Mouse (Mus musculus) lung, embryonic 15.5 days (tissue): ENCODE data around the gene Ano3. TPM values are rescaled to one million over a fixed set of nuclear protein-coding genes. Genes with fewer than 3 reads are reported as not detected.
"Not testable (repeated sequence)": the region's sequence is repeated elsewhere in the genome, so short reads cannot be mapped to it uniquely, and the experiment has no call there.

Experiments
- ATAC-seq: fragments of 200-750 bp; cut with Nextera tagmentation; 2 replicates; pipeline ENCODE4 v1.8.0; 2017; ENCODE audit warnings: moderate number of reproducible peaks, borderline replicate concordance; ENCODE audit not compliant: low FRiP score, low TSS enrichment; ENCODE audit errors: extremely low read depth
- H3K27ac ChIP-seq: fragments of 300-500 bp; sonication (generic); 2 replicates; pipeline ENCODE4 v1.5.1; 2015; ENCODE audit warnings: moderate library complexity, mild to moderate bottlenecking, inconsistent platforms
- H3K27me3 ChIP-seq: fragments of 300-500 bp; sonication (generic); 2 replicates; pipeline ENCODE4 v1.6.1; 2015; ENCODE audit warnings: inconsistent platforms
- H3K36me3 ChIP-seq: fragments of 300-500 bp; sonication (generic); 2 replicates; pipeline ENCODE4 v1.6.1; 2015; ENCODE audit warnings: inconsistent platforms
- H3K4me1 ChIP-seq: fragments of 300-500 bp; sonication (generic); 2 replicates; pipeline ENCODE4 v1.6.1; 2015; ENCODE audit warnings: inconsistent platforms
- H3K4me2 ChIP-seq: fragments of 300-500 bp; sonication (generic); 2 replicates; pipeline ENCODE4 v1.6.1; 2015; ENCODE audit warnings: inconsistent platforms, mild to moderate bottlenecking, moderate library complexity
- H3K4me3 ChIP-seq: fragments of 300-500 bp; sonication (generic); 2 replicates; pipeline ENCODE4 v1.5.1; 2015; ENCODE audit warnings: mild to moderate bottlenecking, inconsistent platforms
- H3K9ac ChIP-seq: fragments of 300-500 bp; sonication (generic); 2 replicates; pipeline ENCODE4 v1.6.1; 2015; ENCODE audit warnings: inconsistent platforms
- H3K9me3 ChIP-seq: fragments of 300-500 bp; sonication (generic); 2 replicates; pipeline ENCODE4 v1.6.1; 2016; ENCODE audit warnings: inconsistent platforms
- WGBS: fragments of 180-500 bp; shearing (Covaris S2); methylation state at CpG from one replicate; pipeline ENCODE4 v1.1.7; 2015; 5-methylcytosine and 5-hydroxymethylcytosine counted together
- polyA plus RNA-seq: library from polyadenylated mRNA; unstranded; fragments of >200 nt; fragmentation: Nextera tagmentation; extraction: Ambion mirVana; gene quantifications from 2 replicates; pipeline ENCODE4 v1.2.1, GENCODE M21; 2015

Gene Ano3
- 0.02 and 0.08 TPM in 2 replicates for polyA plus RNA-seq

GRCm38 (mm10) chr2:110950823-110951222, at the start of gene Ano3:
TSS of gene Ano3 (minus strand) at chr2:110950923.
- H3K9me3 ChIP-seq, H3K36me3 ChIP-seq, H3K27ac ChIP-seq, ATAC-seq, H3K27me3 ChIP-seq, H3K9ac ChIP-seq, H3K4me1 ChIP-seq: not testable (repeated sequence)
- H3K4me2 ChIP-seq: peak within 1 kb of the TSS; percentile 46
- 0 out of 2 replicates have a peak within 1 kb of the TSS, but pooled peaks have one; percentile 8 for H3K4me3 ChIP-seq

- no peak overlapping the region for H3K4me2 ChIP-seq
- 62% methylated on average over 1 of the region's 1 CpGs for WGBS
- H3K27ac ChIP-seq: no peak overlapping the region
Measured at GRCm38 (mm10) chr2:110990071-110990470, 39.3 kb upstream of the Ano3 start.

GRCm38 (mm10) chr2:110989539-110989938, 38.8 kb upstream of the Ano3 start:
- Histone ChIP-seq H3K4me3 (no peak overlapping the region), H3K27ac (no peak overlapping the region), H3K4me1 (no peaks in the 10 kb centered on the region), H3K9ac (no peak overlapping the region), H3K4me2 (no peak overlapping the region), H3K9me3 (no peaks in the 10 kb centered on the region), H3K27me3 (no peaks in the 10 kb centered on the region), H3K36me3 (no peaks in the 10 kb centered on the region)
- ATAC-seq: no peak
- 55% methylated on average over 4 of the region's 4 CpGs for WGBS

More at GRCm38 (mm10) chr2:110990071-110990470, 39.3 kb upstream of the Ano3 start:
- no peak for ATAC-seq
- no peaks in the 10 kb centered on the region for H3K36me3 ChIP-seq
- H3K9me3 ChIP-seq: no peaks in the 10 kb centered on the region
- H3K9ac ChIP-seq: no peak overlapping the region
- no peaks in the 10 kb centered on the region for H3K27me3 ChIP-seq
- H3K4me3 ChIP-seq: no peak overlapping the region
- H3K4me1 ChIP-seq: no peaks in the 10 kb centered on the region

GRCm38 (mm10) chr2:110985853-110986271, 35.1 kb upstream of the Ano3 start:
- H3K4me1 ChIP-seq: no peaks in the 10 kb centered on the region
- H3K27ac ChIP-seq: no peak overlapping the region
- no peak overlapping the region for H3K4me3 ChIP-seq
- no peaks in the 10 kb centered on the region for H3K27me3 ChIP-seq
- no peaks in the 10 kb centered on the region for H3K36me3 ChIP-seq
- H3K9me3 ChIP-seq: no peaks in the 10 kb centered on the region
- no peak for ATAC-seq
- no peak overlapping the region for H3K9ac ChIP-seq
- H3K4me2 ChIP-seq: no peak overlapping the region
- 77% methylated on average over 2 of the region's 2 CpGs for WGBS

- H3K9me3 ChIP-seq: no peaks in the 10 kb centered on the region
- no peaks in the 10 kb centered on the region for H3K4me1 ChIP-seq
- H3K27me3 ChIP-seq: no peaks in the 10 kb centered on the region
- H3K4me2 ChIP-seq: no peak overlapping the region
- WGBS: 10% methylated on average over 1 of the region's 1 CpGs
- H3K4me3 ChIP-seq: no peak overlapping the region
- H3K36me3 ChIP-seq: no peaks in the 10 kb centered on the region
- no peak for ATAC-seq
- H3K9ac ChIP-seq: no peak overlapping the region
- no peak overlapping the region for H3K27ac ChIP-seq
Measured at GRCm38 (mm10) chr2:110981733-110982132, 31.0 kb upstream of the Ano3 start.

- H3K36me3 ChIP-seq: no peaks in the 10 kb centered on the region
- H3K4me2 ChIP-seq: no peak overlapping the region
- no peak overlapping the region for H3K27ac ChIP-seq
- no peaks in the 10 kb centered on the region for H3K4me1 ChIP-seq
- no peak overlapping the region for H3K4me3 ChIP-seq
- no peak for ATAC-seq
- H3K27me3 ChIP-seq: no peaks in the 10 kb centered on the region
- H3K9ac ChIP-seq: no peak overlapping the region
- WGBS: 43% methylated on average over 2 of the region's 2 CpGs
- no peaks in the 10 kb centered on the region for H3K9me3 ChIP-seq
Measured at GRCm38 (mm10) chr2:110979610-110980009, 28.9 kb upstream of the Ano3 start.

- Histone ChIP-seq H3K4me3 (no peak overlapping the region), H3K4me2 (no peak overlapping the region), H3K9me3 (no peaks in the 10 kb centered on the region), H3K4me1 (no peaks in the 10 kb centered on the region), H3K27me3 (no peaks in the 10 kb centered on the region), H3K27ac (no peak overlapping the region), H3K9ac (no peak overlapping the region), H3K36me3 (no peaks in the 10 kb centered on the region)
- ATAC-seq: no peak
- WGBS: 66% methylated on average over 2 of the region's 2 CpGs
Measured at GRCm38 (mm10) chr2:110976871-110977270, 26.1 kb upstream of the Ano3 start.

GRCm38 (mm10) chr2:110970158-110970557, 19.4 kb upstream of the Ano3 start:
- Histone ChIP-seq H3K4me3 (no peak overlapping the region), H3K4me1 (no peaks in the 10 kb centered on the region), H3K4me2 (no peak overlapping the region), H3K27me3 (no peaks in the 10 kb centered on the region), H3K36me3 (no peaks in the 10 kb centered on the region), H3K27ac (no peak overlapping the region), H3K9me3 (no peaks in the 10 kb centered on the region), H3K9ac (no peak overlapping the region)
- WGBS: 40% methylated on average over 2 of the region's 2 CpGs
- no peak for ATAC-seq

GRCm38 (mm10) chr2:110965398-110965797, 14.7 kb upstream of the Ano3 start:
- 93% methylated on average over 3 of the region's 3 CpGs for WGBS
- no peaks in the 10 kb centered on the region for H3K9me3 ChIP-seq
- H3K9ac ChIP-seq: no peak overlapping the region
- no peaks in the 10 kb centered on the region for H3K27me3 ChIP-seq
- H3K36me3 ChIP-seq: no peaks in the 10 kb centered on the region
- no peaks in the 10 kb centered on the region for H3K4me1 ChIP-seq
- ATAC-seq: no peak
- H3K27ac ChIP-seq: no peak overlapping the region
- H3K4me3 ChIP-seq: no peak overlapping the region
- no peak overlapping the region for H3K4me2 ChIP-seq

- 56% methylated on average over 3 of the region's 3 CpGs for WGBS
- ATAC-seq: no peak
- Histone ChIP-seq H3K4me3 (no peak overlapping the region), H3K36me3 (no peaks in the 10 kb centered on the region), H3K9ac (no peak overlapping the region), H3K9me3 (no peaks in the 10 kb centered on the region), H3K4me2 (peak overlapping the region; percentile 46; the same call in 1 of the 2 replicates), H3K4me1 (no peaks in the 10 kb centered on the region; the same call in 1 of the 2 replicates), H3K27me3 (no peaks in the 10 kb centered on the region), H3K27ac (no peak overlapping the region)
Measured at GRCm38 (mm10) chr2:110950432-110950803, 305 bp downstream of the Ano3 start.

GRCm38 (mm10) chr2:110949679-110950431, 868 bp downstream of the Ano3 start:
- no peaks in the 10 kb centered on the region; the same call in 1 of the 2 replicates for H3K4me1 ChIP-seq
- WGBS: 2% methylated on average over 20 of the region's 20 CpGs
- peak overlapping the region; percentile 46 for H3K4me2 ChIP-seq
- no peak overlapping the region for H3K27ac ChIP-seq
- H3K36me3 ChIP-seq: no peaks in the 10 kb centered on the region
- no peaks in the 10 kb centered on the region for H3K9me3 ChIP-seq
- no peaks in the 10 kb centered on the region for H3K27me3 ChIP-seq
- H3K9ac ChIP-seq: no peak overlapping the region
- 0 out of 2 replicates have a peak overlapping the region, but pooled peaks have one; percentile 8 for H3K4me3 ChIP-seq
- no peak; the same call in 1 of the 2 replicates for ATAC-seq

- no peaks in the 10 kb centered on the region for H3K9me3 ChIP-seq
- ATAC-seq: no peak
- 29% methylated on average over 1 of the region's 1 CpGs for WGBS
- no peak overlapping the region for H3K4me2 ChIP-seq
- H3K36me3 ChIP-seq: no peaks in the 10 kb centered on the region
- H3K9ac ChIP-seq: no peak overlapping the region
- no peak overlapping the region for H3K4me3 ChIP-seq
- no peaks in the 10 kb centered on the region; the same call in 1 of the 2 replicates for H3K4me1 ChIP-seq
- H3K27me3 ChIP-seq: no peaks in the 10 kb centered on the region
- no peak overlapping the region for H3K27ac ChIP-seq
Measured at GRCm38 (mm10) chr2:110945171-110945570, 5.6 kb downstream of the Ano3 start.
